Mouse (Mus musculus) liver, embryonic 14.5 days (tissue): ENCODE data around the gene Rabep2.

Experiments
- CTCF ChIP-seq: IDR thresholded peaks from 2 replicates; pipeline ENCODE4 v1.5.1; 2016; ENCODE audit warnings: antibody characterized with exemption, low read depth, control low read depth
- EP300 ChIP-seq: IDR thresholded peaks from 2 replicates; pipeline ENCODE4 v1.6.1; 2016; ENCODE audit warnings: antibody characterized with exemption, low read depth

DNA sequence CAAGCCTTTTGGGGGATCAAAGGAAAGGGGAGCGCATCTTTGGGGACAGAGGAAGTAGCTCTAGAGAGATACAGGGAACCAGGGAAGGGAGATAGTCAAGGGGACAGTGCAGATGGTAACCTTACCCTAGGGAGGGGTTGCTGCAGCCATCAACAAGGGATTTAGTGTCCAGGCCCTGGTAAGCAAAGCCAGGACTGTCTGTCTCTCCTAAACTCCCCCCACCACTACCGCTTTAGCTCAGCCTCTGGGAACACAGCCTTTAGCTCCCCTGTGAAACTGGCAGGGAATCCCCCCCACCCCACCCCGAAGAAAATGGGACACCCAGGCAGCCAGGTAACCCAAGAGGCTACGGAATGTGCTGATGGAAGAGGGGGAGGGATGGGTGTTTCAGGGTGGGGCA lies 35.0 kb downstream of the Rabep2 start:
- TF ChIP-seq CTCF (no peak), EP300 (no peak)
